Mouse (Mus musculus) 416B (cell line): ENCODE measurements at regions not wholly inside any gene's neighbourhood (a gene's known extent, or its start where the extent isn't known, plus 50 kb on each side); places are given as distances from the start of the nearest gene placed in this dataset.
A peak's percentile ranks its signal among the peaks of the same experiment; 100 is the strongest.
"Not testable (repeated sequence)": the region's sequence is repeated elsewhere in the genome, so short reads cannot be mapped to it uniquely, and the experiment has no call there.

Experiments used
- DNase-seq: peaks from one replicate; pipeline ENCODE4 v3.0.0; 2011; ENCODE audit warnings: low read depth

GRCm38 (mm10) chrX:76077781-76078180, 186.3 kb upstream of the Cldn34b3 start:
- DNase-seq = no peak

- no peak for DNase-seq
Observed at GRCm38 (mm10) chrX:76082670-76083069, 181.4 kb upstream of the Cldn34b3 start.

GRCm38 (mm10) chrX:76110763-76111474, 153.2 kb upstream of the Cldn34b3 start:
- DNase-seq = no peak

- no peak for DNase-seq
Observed at GRCm38 (mm10) chrX:76116086-76116485, 148.0 kb upstream of the Cldn34b3 start.

- DNase-seq = no peak
Observed at GRCm38 (mm10) chrX:76116562-76116961, 147.5 kb upstream of the Cldn34b3 start.

GRCm38 (mm10) chrX:76120936-76121335, 143.2 kb upstream of the Cldn34b3 start:
- peak; percentile 1 for DNase-seq

- DNase-seq = no peak
Observed at GRCm38 (mm10) chrX:76123355-76123754, 140.7 kb upstream of the Cldn34b3 start.

GRCm38 (mm10) chrX:76137729-76138128, 126.4 kb upstream of the Cldn34b3 start:
- DNase-seq = no peak

GRCm38 (mm10) chrX:76141022-76141421, 123.1 kb upstream of the Cldn34b3 start:
- no peak for DNase-seq

- DNase-seq = not testable (repeated sequence)
Observed at GRCm38 (mm10) chrX:76174806-76175205, 89.3 kb upstream of the Cldn34b3 start.

GRCm38 (mm10) chrX:76181446-76182148, 82.5 kb upstream of the Cldn34b3 start:
- DNase-seq = no peak

GRCm38 (mm10) chrX:76200607-76201006, 63.5 kb upstream of the Cldn34b3 start:
- DNase-seq = no peak

- peak; percentile 41 for DNase-seq
Observed at GRCm38 (mm10) chrX:76201366-76201765, 62.7 kb upstream of the Cldn34b3 start.
